Mouse (Mus musculus): ENCODE measurements at regions not wholly inside any gene's neighbourhood (a gene's known extent, or its start where the extent isn't known, plus 50 kb on each side); places are given as distances from the start of the nearest gene placed in this dataset.

GRCm38 (mm10) chr15:87384279-87385066 lies 159.6 kb upstream of the Fam19a5 start:
- TF ChIP-seq POLR2A (IDR thresholded peaks at IDR 0.05; ENCODE audit: low read depth, low read length): no peak
- TF ChIP-seq CTCF (IDR thresholded peaks at IDR 0.05; ENCODE audit: borderline replicate concordance, insufficient read depth, low read length): no peak
- Histone ChIP-seq H3K4me1 (ENCODE audit: control insufficient read depth, insufficient read depth, low read length) (no peaks in the 10 kb centered on the region), H3K27ac (ENCODE audit: insufficient read depth, low read length) (no peak overlapping the region), H3K4me3 (ENCODE audit: insufficient read depth, low read length) (no peak overlapping the region)

DNA sequence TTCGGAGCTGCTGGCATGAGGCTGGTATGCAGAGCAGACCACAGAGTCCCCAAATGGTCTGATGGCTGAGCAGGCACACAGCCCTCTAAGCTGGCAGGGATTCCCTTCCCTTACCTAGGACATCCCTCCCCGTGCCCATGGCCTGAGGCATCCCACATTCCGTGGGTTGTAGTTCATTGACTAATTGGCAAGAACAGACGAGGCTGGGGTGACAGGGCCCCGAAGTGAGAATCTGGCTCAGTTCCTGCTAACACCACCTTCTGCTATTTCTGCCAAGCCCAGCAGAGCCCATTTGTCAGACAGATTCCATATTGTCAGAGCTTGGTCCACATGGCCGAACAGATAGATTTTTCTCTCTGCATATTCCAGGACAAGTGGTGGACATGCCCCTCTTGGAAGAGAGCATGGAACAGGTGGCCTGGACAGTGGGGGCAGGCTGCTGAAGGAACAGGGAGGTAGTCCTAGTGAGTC lies 157.6 kb upstream of the Fam19a5 start:
- TF ChIP-seq CTCF (IDR thresholded peaks at IDR 0.05; ENCODE audit: borderline replicate concordance, insufficient read depth, low read length): no peak
- no peak for TF ChIP-seq POLR2A (IDR thresholded peaks at IDR 0.05; ENCODE audit: low read depth, low read length)
- Histone ChIP-seq H3K4me3 (ENCODE audit: insufficient read depth, low read length) (no peak overlapping the region), H3K4me1 (ENCODE audit: control insufficient read depth, insufficient read depth, low read length) (no peaks in the 10 kb centered on the region), H3K27ac (ENCODE audit: insufficient read depth, low read length) (no peak overlapping the region)

GRCm38 (mm10) chr15:87391395-87391794 lies 152.7 kb upstream of the Fam19a5 start:
- no peak overlapping the region for H3K4me3 ChIP-seq (ENCODE audit: insufficient read depth, low read length)
- H3K4me1 ChIP-seq (ENCODE audit: control insufficient read depth, insufficient read depth, low read length): no peaks in the 10 kb centered on the region
- no peak for TF ChIP-seq CTCF (IDR thresholded peaks at IDR 0.05; ENCODE audit: borderline replicate concordance, insufficient read depth, low read length)
- no peak for TF ChIP-seq POLR2A (IDR thresholded peaks at IDR 0.05; ENCODE audit: low read depth, low read length)
- H3K27ac ChIP-seq (ENCODE audit: insufficient read depth, low read length): no peak overlapping the region

GRCm38 (mm10) chr15:87398396-87398795 lies 145.7 kb upstream of the Fam19a5 start:
- TF ChIP-seq CTCF (IDR thresholded peaks at IDR 0.05; ENCODE audit: borderline replicate concordance, insufficient read depth, low read length) (no peak), POLR2A (IDR thresholded peaks at IDR 0.05; ENCODE audit: low read depth, low read length) (no peak)
- H3K4me1 ChIP-seq (ENCODE audit: control insufficient read depth, insufficient read depth, low read length): no peaks in the 10 kb centered on the region
- no peak overlapping the region for H3K4me3 ChIP-seq (ENCODE audit: insufficient read depth, low read length)
- no peak overlapping the region for H3K27ac ChIP-seq (ENCODE audit: insufficient read depth, low read length)

- Histone ChIP-seq H3K4me3 (ENCODE audit: insufficient read depth, low read length) (no peak overlapping the region), H3K4me1 (ENCODE audit: control insufficient read depth, insufficient read depth, low read length) (no peaks in the 10 kb centered on the region), H3K27ac (ENCODE audit: insufficient read depth, low read length) (no peak overlapping the region)
- TF ChIP-seq POLR2A (IDR thresholded peaks at IDR 0.05; ENCODE audit: low read depth, low read length) (no peak), CTCF (IDR thresholded peaks at IDR 0.05; ENCODE audit: borderline replicate concordance, insufficient read depth, low read length) (no peak)
Observed at GRCm38 (mm10) chr15:87405689-87406088, 138.4 kb upstream of the Fam19a5 start.

DNA sequence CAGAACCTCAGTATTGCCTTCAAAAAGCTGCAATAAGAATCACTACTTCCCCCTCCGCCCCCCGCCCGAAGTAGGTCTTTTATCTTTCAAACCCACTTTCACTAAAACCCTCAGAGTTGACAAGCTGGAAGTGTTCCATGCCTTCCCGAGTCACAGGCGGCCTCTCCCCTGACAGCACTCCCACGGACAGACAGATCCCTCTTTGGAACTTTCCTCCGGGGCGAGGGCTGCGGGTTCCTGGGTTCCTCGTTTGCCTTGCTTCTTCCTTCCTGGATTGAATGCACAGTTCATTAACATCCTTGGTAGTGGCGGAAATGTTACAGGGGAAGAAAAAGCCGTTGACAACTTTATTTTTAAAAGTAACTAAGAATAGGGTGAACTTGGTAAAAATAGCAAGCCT lies 132.1 kb upstream of the Fam19a5 start:
- Histone ChIP-seq H3K4me3 (ENCODE audit: insufficient read depth, low read length) (no peak overlapping the region), H3K27ac (ENCODE audit: insufficient read depth, low read length) (no peak overlapping the region)
- no peak for TF ChIP-seq CTCF (IDR thresholded peaks at IDR 0.05; ENCODE audit: borderline replicate concordance, insufficient read depth, low read length)
- TF ChIP-seq POLR2A (IDR thresholded peaks at IDR 0.05; ENCODE audit: low read depth, low read length): no peak

GRCm38 (mm10) chr15:87415996-87416395 lies 128.1 kb upstream of the Fam19a5 start:
- H3K4me1 ChIP-seq (ENCODE audit: control insufficient read depth, insufficient read depth, low read length): no peaks in the 10 kb centered on the region
- no peak for TF ChIP-seq POLR2A (IDR thresholded peaks at IDR 0.05; ENCODE audit: low read depth, low read length)
- no peak for TF ChIP-seq CTCF (IDR thresholded peaks at IDR 0.05; ENCODE audit: borderline replicate concordance, insufficient read depth, low read length)

More for the DNA sequence above, 132.1 kb upstream of the Fam19a5 start:
- no peaks in the 10 kb centered on the region for H3K4me1 ChIP-seq (ENCODE audit: control insufficient read depth, insufficient read depth, low read length)

DNA sequence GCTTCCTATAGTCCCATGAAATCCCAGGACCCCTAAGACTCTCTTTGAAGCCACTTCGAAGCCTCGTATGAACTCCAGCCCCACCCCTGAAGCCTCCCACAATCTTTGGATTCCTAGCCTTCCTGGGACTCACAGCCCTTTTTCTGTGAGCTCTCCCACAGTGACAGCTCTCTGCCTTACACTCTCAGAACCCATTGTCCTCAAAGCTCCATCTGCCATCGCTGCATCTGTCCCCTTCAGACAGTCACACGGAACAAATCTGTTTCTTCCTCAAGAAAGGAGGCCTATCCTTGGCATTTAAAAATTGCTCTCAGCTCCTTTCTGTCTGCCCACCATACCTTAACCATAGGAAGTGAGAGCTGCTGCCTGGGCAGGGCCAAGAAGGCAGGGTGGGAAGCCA lies 122.4 kb upstream of the Fam19a5 start:
- TF ChIP-seq POLR2A (IDR thresholded peaks at IDR 0.05; ENCODE audit: low read depth, low read length) (no peak), CTCF (IDR thresholded peaks at IDR 0.05; ENCODE audit: borderline replicate concordance, insufficient read depth, low read length) (no peak)
- no peaks in the 10 kb centered on the region for H3K4me1 ChIP-seq (ENCODE audit: control insufficient read depth, insufficient read depth, low read length)
- no peak overlapping the region for H3K27ac ChIP-seq (ENCODE audit: insufficient read depth, low read length)
- no peak overlapping the region for H3K4me3 ChIP-seq (ENCODE audit: insufficient read depth, low read length)

More at GRCm38 (mm10) chr15:87415996-87416395, 128.1 kb upstream of the Fam19a5 start:
- Histone ChIP-seq H3K4me3 (ENCODE audit: insufficient read depth, low read length) (no peak overlapping the region), H3K27ac (ENCODE audit: insufficient read depth, low read length) (no peak overlapping the region)

DNA sequence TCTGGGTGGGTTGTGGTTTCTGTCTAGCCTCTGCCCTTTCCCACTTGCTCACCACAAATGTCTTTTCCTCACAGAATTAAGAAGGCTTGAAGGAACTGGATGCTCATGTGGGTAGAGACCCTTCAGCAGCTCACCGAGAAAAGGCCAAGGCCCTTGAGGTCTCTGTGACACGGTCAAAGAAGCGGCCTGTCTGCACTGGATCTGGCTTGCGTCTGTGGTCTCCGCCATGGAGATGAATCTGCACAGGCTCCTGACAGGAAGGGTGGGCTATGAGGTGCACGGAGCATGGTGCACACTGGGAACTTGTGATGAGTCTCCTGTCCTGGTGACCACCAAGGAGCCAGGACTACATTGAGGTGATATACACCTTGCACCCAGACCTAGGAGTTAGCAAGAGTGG lies 110.8 kb upstream of the Fam19a5 start:
- H3K4me3 ChIP-seq (ENCODE audit: insufficient read depth, low read length): no peak overlapping the region
- H3K27ac ChIP-seq (ENCODE audit: insufficient read depth, low read length): no peak overlapping the region
- TF ChIP-seq POLR2A (IDR thresholded peaks at IDR 0.05; ENCODE audit: low read depth, low read length) (no peak), CTCF (IDR thresholded peaks at IDR 0.05; ENCODE audit: borderline replicate concordance, insufficient read depth, low read length) (no peak)
- no peaks in the 10 kb centered on the region; the same call in 1 of the 2 replicates for H3K4me1 ChIP-seq (ENCODE audit: control insufficient read depth, insufficient read depth, low read length)

- no peak overlapping the region for H3K27ac ChIP-seq (ENCODE audit: insufficient read depth, low read length)
- H3K4me1 ChIP-seq (ENCODE audit: control insufficient read depth, insufficient read depth, low read length): no peaks in the 10 kb centered on the region; the same call in 1 of the 2 replicates
- TF ChIP-seq CTCF (IDR thresholded peaks at IDR 0.05; ENCODE audit: borderline replicate concordance, insufficient read depth, low read length): no peak
- no peak for TF ChIP-seq POLR2A (IDR thresholded peaks at IDR 0.05; ENCODE audit: low read depth, low read length)
- H3K4me3 ChIP-seq (ENCODE audit: insufficient read depth, low read length): no peak overlapping the region
Observed at GRCm38 (mm10) chr15:87433901-87434300, 110.2 kb upstream of the Fam19a5 start.
